Mouse (Mus musculus) ES-CJ7 (cell line): ENCODE data around the gene Clnk.

Experiments used
- DNase-seq: peaks from one replicate; pipeline ENCODE4 v3.0.0; 2011; ENCODE audit warnings: low read depth, low spot score

The Clnk gene

GRCm38 (mm10) chr5:38857591-38857990, 19.0 kb downstream of the Clnk start:
- DNase-seq, result no peak

- no peak for DNase-seq
Measured at GRCm38 (mm10) chr5:38850171-38850570, 26.4 kb downstream of the Clnk start.

- DNase-seq, result no peak
Measured at GRCm38 (mm10) chr5:38845529-38845928, 31.1 kb downstream of the Clnk start.

- DNase-seq, result no peak
Measured at GRCm38 (mm10) chr5:38844312-38844711, 32.3 kb downstream of the Clnk start.

GRCm38 (mm10) chr5:38839981-38840380, 36.6 kb downstream of the Clnk start:
- DNase-seq, result no peak

- no peak for DNase-seq
Measured at GRCm38 (mm10) chr5:38827310-38827709, 49.3 kb downstream of the Clnk start.

- DNase-seq, result no peak
Measured at GRCm38 (mm10) chr5:38826586-38826985, 50.0 kb downstream of the Clnk start.

GRCm38 (mm10) chr5:38824132-38824965, 52.3 kb downstream of the Clnk start:
- peak; percentile 63 for DNase-seq

- no peak for DNase-seq
Measured at GRCm38 (mm10) chr5:38813391-38814109, 63.1 kb downstream of the Clnk start.

GRCm38 (mm10) chr5:38812916-38813315, 63.7 kb downstream of the Clnk start:
- no peak for DNase-seq

- DNase-seq, result no peak
Measured at GRCm38 (mm10) chr5:38812386-38812785, 64.2 kb downstream of the Clnk start.

GRCm38 (mm10) chr5:38798910-38799309, 77.7 kb downstream of the Clnk start:
- DNase-seq, result no peak

- no peak for DNase-seq
Measured at GRCm38 (mm10) chr5:38795139-38795538, 81.5 kb downstream of the Clnk start.

- no peak for DNase-seq
Measured at GRCm38 (mm10) chr5:38791116-38791515, 85.5 kb downstream of the Clnk start.

- DNase-seq, result no peak
Measured at GRCm38 (mm10) chr5:38788820-38789219, 87.8 kb downstream of the Clnk start.

GRCm38 (mm10) chr5:38787851-38788520, 88.6 kb downstream of the Clnk start:
- DNase-seq, result no peak

- DNase-seq, result no peak
Measured at GRCm38 (mm10) chr5:38786126-38786525, 90.5 kb downstream of the Clnk start.

GRCm38 (mm10) chr5:38785686-38786085, 90.9 kb downstream of the Clnk start:
- no peak for DNase-seq

GRCm38 (mm10) chr5:38781813-38782212, 94.8 kb downstream of the Clnk start:
- DNase-seq, result peak; percentile 47

- DNase-seq, result no peak
Measured at GRCm38 (mm10) chr5:38780631-38781030, 96.0 kb downstream of the Clnk start.

GRCm38 (mm10) chr5:38780045-38780444, 96.6 kb downstream of the Clnk start:
- no peak for DNase-seq

GRCm38 (mm10) chr5:38775500-38775899, 101.1 kb downstream of the Clnk start:
- no peak for DNase-seq
